Mouse (Mus musculus): ENCODE data around the gene Scnm1.
"Not testable (repeated sequence)": the region's sequence is repeated elsewhere in the genome, so short reads cannot be mapped to it uniquely, and the experiment has no call there.

The Scnm1 gene

DNA sequence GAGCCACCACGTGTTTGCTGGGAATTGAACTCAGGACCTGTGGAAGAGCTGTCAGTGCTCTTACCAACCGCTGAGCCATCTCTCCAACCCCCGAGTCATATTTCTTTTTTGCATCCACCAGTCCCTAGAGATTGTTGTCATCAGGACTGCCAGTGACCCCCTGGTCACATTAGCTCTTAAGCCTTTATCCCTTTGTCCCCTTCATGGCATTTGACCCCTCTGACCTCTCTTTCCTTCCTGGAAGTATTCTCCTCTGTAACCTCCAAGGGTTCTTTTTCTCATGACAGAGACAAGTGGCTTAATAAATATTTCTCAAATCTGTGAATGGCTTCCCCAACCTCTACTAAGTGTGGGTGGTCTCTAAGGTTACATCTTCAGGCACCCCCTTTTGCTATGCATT, 14.1 kb upstream of the Scnm1 start:
- DNase-seq (ENCODE audit: extremely low spot score, low spot score): no peak

- peak; percentile 85 for DNase-seq (ENCODE audit: extremely low spot score, low spot score)
Measured at GRCm38 (mm10) chr3:95142617-95143011, 8.8 kb upstream of the Scnm1 start.

DNA sequence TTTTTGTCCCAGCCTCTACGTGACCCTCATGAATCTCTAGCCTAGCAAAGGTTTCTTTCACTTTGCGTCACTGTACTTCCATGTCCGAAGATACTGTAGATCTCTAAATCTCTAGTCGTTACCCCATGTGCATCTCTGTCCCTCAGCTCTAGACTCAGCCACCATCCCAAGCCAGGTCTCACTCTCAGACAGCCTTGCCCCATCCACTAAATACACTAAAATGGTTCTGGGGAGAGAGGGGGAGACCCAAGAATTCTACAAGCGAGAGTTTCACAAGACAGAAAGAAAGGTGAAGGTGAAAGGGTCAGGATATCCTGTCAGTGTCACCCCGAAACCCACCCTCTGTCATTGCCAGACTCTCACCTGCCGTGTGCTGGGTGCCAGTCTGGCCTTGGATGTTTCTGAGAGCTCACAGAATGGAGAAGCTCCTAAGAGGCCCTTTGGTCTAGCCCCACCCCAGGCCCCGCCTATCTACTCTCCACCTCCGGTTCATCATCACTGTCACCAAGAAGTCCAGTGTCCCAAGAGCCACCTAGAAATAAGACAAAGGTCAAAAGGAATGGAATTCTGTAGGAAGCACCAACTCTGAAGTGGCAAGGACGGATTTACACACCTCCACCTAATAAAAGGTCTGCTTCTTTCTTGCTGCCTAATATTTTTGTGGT, 8.3 kb upstream of the Scnm1 start, which contains the start of gene Tnfaip8l2:
Tnfaip8l2 (minus strand) TSS at position 409 of the 665 bp plus-strand sequence.
- DNase-seq (ENCODE audit: extremely low spot score, low spot score): no peak

DNA sequence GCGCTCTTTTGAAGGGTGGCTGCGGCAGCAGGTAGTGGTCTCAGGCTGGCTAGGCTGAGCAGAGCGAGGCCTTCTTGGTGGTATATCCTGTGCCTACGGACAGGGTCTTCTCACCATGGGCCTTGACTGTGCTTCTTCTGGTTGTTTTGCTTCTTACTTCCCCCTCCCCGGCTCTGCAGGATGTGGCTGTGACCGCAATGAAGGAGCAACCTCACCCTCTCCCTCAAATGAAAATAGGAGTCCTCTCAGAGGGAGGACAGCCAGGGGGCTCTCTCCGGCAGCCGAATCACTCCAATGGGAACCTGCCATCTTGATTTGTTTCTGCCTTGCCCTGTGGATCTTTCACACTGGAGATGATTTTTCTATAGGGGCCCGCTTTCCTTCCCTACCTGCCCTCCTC, 7.7 kb upstream of the Scnm1 start:
- no peak for DNase-seq (ENCODE audit: extremely low spot score, low spot score)

DNA sequence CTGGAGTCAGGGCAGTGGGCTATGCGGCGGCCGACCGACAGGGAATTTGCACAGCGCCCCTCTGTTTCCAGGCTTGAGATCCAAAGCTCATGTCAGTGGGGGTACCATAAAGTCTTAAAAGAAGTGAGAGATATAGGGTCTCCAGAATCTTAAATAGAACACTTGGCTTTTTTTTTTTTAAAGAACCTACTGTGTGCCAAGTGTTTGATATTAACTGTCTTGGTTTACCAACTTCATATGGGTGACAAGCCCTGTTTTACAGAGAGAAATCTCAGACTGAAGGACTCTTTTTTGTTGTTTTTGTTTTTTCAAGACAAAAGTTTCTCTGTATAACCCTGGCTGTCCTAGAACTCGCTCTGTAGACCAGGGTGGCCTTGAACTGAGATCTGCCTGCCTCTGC, 7.0 kb upstream of the Scnm1 start:
- DNase-seq (ENCODE audit: extremely low spot score, low spot score): no peak

DNA sequence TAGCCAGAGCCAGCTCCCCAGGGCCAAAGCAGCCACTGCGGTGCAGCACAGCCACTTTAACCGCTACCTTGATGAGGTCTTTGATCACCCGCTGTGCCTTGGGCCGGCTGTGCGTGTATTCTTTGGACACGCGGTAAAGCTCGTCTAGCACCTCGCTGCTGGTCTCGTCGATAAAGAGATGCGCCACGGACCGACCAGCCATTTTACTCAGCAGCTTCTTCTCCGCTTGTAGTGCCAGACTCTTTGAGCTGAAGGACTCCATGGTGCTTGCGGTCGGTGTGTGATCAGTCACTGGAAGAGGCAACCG, 6.4 kb upstream of the Scnm1 start:
- no peak for DNase-seq (ENCODE audit: extremely low spot score, low spot score)

DNA sequence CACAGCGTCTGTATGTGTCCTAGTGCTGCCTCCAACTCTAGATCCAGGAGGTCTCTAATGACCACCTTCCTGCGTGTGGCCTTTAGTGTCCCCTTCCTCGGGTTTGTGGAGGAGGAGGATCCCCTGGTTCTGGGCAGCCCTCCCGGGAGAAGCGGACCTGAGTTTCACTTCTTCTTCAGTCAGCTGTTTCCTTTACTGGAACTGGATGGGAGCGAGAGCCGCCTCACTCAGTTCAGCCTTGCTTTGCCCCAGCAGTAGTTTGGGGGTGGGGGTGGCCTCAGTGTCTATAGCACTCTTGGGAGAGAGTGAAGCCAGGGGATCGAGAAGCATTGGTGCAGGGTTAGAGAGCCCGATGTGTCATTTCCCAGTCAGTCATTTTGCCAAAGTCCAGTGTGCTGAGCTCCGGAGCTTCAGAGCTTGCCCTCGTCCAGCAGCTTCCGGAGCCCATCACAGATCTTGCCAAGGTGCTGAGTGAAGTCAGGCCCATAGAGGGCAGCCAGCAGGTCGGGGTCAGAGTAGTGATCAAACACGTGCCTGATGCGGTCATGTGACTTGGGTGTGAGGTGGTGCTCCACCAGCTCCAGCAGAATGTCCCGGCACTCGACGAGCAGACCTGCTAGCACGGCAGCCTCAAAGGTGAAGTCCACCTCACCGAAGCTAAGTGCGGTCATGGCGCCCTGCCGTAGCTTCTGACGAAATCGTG, 5.9 kb upstream of the Scnm1 start:
- DNase-seq (ENCODE audit: extremely low spot score, low spot score): no peak

GRCm38 (mm10) chr3:95136336-95136735, 2.5 kb upstream of the Scnm1 start:
- no peak for DNase-seq (ENCODE audit: extremely low spot score, low spot score)

- DNase-seq (ENCODE audit: extremely low spot score, low spot score): no peak
Measured at GRCm38 (mm10) chr3:95135433-95136052, 1.7 kb upstream of the Scnm1 start.

DNA sequence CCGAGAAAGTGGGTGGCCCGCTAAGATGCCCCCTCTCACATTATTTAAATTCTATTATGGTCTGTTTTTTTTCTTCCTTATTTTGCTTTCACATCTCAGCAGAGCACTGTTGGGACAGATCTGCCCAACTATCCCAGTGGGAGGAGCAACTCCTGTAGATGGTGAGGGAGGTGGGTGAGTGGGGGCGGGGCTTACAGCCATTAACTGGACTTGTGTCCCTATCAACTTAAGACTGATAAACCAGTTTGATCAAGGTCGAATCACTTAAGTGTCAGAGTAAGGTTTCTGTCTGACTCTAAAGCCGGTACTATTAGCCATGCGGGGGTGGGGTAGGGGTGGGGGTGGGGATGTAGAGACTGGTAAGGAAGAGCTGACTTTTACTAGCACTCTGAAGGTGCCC, 1.2 kb upstream of the Scnm1 start:
- no peak for DNase-seq (ENCODE audit: extremely low spot score, low spot score)

DNA sequence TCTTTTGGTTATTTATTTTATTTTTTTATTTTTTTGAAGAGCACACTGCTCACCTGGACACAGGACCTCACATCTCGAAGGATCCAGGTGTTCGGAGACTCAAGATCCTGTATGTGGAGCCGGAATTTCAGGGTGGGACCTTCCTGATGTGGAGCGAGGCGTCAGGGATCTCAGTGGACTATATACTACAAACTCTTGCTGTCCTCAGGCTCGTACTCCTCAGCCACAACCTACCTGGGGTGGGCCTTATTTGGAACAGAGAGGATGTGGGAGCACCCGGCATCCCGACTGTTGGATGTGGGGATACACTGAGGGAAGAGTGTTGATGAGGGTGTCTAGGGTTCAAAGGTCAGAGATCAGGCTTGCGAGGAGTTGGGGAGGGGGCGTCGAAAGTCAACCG, 322 bp upstream of the Scnm1 start:
- not testable (repeated sequence) for DNase-seq (ENCODE audit: extremely low spot score, low spot score)

- no peak for DNase-seq (ENCODE audit: extremely low spot score, low spot score)
Measured at GRCm38 (mm10) chr3:95133176-95133575, 635 bp downstream of the Scnm1 start.

DNA sequence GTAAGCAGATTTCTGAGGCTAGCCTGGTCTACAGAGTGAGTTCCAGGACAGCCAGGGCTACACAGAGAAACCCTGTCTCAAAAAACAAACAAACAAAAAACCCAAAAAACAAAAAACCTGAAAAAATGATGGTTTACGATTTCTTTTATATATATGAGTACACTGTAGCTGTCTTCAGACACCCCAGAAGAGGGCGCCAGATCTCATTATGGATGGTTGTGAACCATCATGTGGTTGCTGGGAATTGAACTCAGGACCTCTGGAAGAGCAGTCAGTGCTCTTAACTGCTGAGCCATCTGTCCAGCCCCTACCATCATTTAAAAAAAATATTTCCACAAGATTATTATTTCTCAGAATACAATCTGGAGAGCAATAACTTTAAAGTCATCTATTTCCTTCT, 1.4 kb downstream of the Scnm1 start:
- DNase-seq (ENCODE audit: extremely low spot score, low spot score): not testable (repeated sequence)

DNA sequence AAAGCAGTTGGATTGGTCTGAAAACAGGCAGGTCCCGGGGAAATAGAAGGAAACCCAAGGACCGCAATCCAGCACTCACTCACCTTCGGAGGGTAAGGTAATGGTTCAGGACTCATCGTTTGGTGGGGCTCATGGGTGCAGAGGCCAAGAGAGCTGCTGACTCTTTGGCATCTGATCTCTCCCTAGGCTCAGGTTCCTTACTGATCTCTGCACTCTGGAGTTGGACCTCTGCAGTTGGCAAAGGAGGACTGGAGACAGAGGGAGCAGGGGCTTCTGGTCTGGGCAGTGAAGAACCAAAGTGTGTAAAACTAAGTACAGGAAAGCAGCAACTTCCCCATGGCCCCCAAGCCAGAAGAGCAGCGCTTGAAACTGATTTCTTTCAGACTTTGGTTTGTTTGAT, 3.7 kb downstream of the Scnm1 start:
- no peak for DNase-seq (ENCODE audit: extremely low spot score, low spot score)

DNA sequence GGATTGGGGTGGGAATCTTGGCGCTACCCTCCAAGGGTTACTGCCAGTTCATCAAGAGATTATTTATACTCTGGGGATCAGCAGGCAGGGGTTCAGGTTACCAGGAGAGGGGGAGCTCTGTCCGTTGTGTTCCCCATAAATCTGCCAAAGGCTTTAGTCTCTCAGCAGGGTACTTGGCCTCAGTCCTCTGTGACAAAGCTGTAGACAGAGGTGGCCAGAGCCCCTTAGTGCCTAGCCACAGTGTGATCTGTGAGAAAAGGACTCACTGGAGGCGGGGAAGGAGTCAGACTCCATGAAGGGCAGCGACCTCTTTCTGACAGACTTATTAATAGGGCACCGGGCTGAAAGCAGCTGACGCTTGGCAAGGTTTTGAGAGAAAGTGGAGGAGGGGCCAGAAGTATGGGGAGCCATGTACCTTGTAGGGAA, 4.6 kb downstream of the Scnm1 start:
- DNase-seq (ENCODE audit: extremely low spot score, low spot score): peak; percentile 41

DNA sequence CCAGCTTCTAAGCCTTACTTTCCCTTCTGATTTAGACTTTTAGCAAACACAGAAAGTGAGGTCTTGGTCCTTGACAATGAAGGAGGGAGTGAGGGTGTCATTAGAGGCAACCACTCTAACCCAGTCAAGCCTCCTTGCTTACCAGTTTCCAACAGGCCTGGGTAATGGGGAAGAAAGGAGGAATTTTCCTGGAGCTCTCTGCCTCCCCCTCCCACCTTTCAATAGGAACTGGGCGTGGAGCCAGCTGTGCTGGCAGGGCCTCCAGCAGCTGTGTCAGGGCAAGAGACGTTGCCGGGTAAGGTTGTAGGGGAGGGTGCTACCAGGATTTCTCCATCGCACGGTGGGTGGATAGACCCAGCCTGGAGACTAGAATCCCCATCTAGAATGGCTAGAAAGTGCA, 8.8 kb downstream of the Scnm1 start:
- no peak for DNase-seq (ENCODE audit: extremely low spot score, low spot score)

- DNase-seq (ENCODE audit: extremely low spot score, low spot score): no peak
Measured at GRCm38 (mm10) chr3:95124246-95124645, 9.6 kb downstream of the Scnm1 start, which contains the start of gene Tmod4. Tmod4 (plus strand) TSS chr3:95124476.

GRCm38 (mm10) chr3:95121580-95121979, 12.2 kb downstream of the Scnm1 start:
- no peak for DNase-seq (ENCODE audit: extremely low spot score, low spot score)

GRCm38 (mm10) chr3:95117751-95118150, 16.1 kb downstream of the Scnm1 start:
- no peak for DNase-seq (ENCODE audit: extremely low spot score, low spot score)

GRCm38 (mm10) chr3:95112760-95113159, 21.1 kb downstream of the Scnm1 start:
- no peak for DNase-seq (ENCODE audit: extremely low spot score, low spot score)

DNA sequence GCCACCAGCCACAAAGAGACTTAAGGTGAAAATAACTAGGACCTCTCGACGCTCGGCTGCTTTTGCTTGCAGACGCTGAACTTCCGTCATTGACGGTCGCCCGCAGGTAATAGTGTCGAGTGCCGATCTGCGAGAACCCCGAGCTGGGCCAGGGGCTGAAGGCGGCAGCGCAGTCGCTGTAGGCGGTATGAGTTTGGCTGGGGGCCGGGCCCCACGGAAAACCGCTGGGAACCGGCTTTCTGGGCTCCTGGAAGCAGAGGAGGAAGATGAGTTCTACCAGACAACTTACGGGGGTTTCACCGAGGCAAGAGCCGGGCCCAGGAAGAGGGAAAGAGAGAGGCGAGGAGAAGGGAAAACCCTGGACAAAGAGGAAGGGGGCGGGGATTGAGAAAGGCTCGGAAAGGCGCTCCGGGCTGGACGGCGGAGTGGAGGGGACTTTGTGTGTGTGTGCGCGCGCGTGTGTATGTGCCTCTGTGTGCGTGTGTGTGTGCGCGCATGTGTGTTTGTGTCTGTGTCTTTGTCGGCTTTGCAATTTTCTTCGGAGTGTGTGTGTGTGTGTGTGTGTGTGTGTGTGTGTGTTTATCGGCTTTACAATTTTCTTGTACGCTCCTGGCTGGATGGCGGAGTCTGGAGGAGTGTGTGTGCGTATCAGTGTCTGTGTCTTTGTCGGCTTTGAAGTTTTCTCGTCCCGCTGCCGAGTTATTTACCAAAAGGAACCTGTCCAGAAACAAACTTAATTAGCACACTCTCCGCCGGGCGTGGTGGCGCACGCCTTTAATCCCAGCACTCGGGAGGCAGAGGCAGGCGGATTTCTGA, 22.7 kb downstream of the Scnm1 start, which contains the start of gene Vps72:
Vps72 (plus strand) TSS at position 112 of the 816 bp plus-strand sequence.
- peak; percentile 93 for DNase-seq (ENCODE audit: extremely low spot score, low spot score)

DNA sequence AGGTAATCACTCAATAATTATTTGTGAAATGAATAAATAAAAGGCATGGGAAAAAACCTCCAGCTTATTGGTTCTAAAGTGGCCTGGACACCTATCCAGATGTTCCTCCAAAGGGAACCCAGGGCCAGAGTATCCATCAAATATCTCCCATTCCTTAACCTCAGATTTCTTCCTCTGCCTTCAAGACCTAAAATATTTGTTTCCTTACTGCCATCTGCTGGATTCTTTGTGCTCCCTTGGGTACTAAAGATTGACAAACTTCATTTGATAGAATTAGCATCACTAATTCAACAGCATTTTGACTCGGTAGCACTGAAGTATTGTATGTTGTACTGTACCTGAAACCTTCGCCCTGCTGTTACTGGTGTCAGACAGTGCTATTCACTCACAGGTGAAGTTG, 25.9 kb downstream of the Scnm1 start:
- no peak for DNase-seq (ENCODE audit: extremely low spot score, low spot score)
